Mouse (Mus musculus): ENCODE measurements around the gene Slc35e2. TPM values are rescaled to one million over a fixed set of nuclear protein-coding genes. Genes with fewer than 3 reads are reported as not detected.
A peak's percentile ranks its signal among the peaks of the same experiment; 100 is the strongest.

Gene Slc35e2
- total RNA-seq, 2 experiments from 2014 or later: 8.9 to 20.2 TPM

DNA sequence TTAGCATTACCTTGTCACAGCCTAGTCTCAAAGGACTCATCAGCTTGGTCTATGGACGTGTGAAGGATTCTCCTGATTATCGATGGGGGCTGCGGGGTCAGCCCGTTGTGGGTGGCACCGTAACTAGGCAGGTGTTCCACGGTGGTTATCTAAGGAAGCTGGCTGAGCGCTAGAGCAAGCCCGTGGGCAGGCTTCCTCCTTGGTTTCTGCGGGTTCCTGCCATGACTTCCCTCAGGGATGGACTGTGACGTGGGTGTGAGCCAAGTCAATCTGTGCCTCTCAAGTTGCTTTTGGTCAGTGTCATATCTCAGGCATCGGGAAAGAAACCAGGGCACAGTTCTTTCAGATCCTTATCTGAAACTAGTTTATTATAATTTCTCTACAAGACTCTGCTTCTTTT, 26.3 kb upstream of the Slc35e2 start:
- ATAC-seq (replicated peaks; ENCODE audit: poor library complexity): peak; percentile 82

GRCm38 (mm10) chr4:155575521-155575920, 25.7 kb upstream of the Slc35e2 start:
- ATAC-seq (replicated peaks; ENCODE audit: poor library complexity): no peak

DNA sequence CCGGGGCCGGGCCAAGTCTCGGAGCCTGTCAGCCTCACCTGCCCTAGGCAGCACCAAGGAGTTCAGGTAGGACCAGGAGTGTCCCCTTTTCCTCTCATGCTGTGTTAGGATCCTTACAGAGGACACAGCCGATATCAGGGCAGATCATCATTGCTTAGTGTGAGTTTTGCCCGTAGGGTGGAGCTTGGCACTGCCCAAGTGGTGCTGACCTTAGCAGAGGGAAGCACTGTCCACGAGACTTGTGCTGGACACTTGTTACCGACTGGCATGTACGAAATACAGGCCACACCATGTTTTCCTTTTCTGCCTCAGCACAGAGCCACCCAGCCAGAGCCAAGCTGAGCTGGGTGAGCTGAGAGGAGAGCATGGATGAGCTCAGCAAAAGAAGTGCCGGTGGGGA, 24.1 kb upstream of the Slc35e2 start:
- no peak for ATAC-seq (replicated peaks; ENCODE audit: poor library complexity)

- ATAC-seq (replicated peaks; ENCODE audit: poor library complexity): no peak
Observed at GRCm38 (mm10) chr4:155577741-155578140, 23.5 kb upstream of the Slc35e2 start.

DNA sequence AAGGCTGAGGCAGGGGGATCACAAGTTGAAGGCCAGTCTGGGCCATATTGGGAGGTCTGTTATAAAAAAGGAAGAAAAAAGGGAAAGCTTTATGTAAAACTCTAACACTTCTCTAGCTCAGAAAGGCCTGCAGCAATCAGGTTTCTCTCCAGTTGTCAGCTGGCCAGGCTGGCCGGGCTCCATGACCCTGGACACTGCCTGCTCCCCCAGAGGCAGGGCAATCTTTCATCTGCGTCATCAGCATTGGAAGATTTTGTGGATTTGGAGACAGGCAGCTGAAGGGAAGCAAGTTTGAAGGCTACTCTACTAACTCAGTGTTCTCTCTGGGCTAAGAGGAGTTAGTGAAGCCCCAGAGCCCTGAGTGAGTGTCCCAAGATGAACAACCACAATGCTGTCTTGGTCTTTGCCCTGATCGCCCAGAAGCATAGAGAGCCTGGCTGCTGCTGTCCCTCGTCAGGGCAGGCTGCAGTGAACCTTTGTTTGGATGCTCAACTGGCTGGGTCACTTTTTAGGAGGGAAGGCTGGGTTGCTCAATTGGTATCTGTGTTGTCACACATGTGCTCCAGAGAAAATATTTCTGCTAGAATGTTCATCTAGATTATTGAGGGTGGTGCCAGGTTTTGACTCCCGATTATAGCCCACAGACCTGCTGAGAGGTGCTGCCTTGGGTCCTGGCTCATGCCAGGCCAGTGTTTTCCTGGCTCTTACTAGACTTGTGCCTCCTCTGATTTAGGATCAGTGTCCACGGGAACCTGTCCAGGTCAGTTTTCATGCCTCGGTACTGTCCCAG, 22.7 kb upstream of the Slc35e2 start:
- ATAC-seq (replicated peaks; ENCODE audit: poor library complexity): no peak

- peak; percentile 77 for ATAC-seq (replicated peaks; ENCODE audit: poor library complexity)
Observed at GRCm38 (mm10) chr4:155580420-155580819, 20.8 kb upstream of the Slc35e2 start.

GRCm38 (mm10) chr4:155582279-155582905, 18.8 kb upstream of the Slc35e2 start:
- ATAC-seq (replicated peaks; ENCODE audit: poor library complexity): peak; percentile 81

- no peak for ATAC-seq (replicated peaks; ENCODE audit: poor library complexity)
Observed at GRCm38 (mm10) chr4:155589356-155589755, 11.9 kb upstream of the Slc35e2 start.

DNA sequence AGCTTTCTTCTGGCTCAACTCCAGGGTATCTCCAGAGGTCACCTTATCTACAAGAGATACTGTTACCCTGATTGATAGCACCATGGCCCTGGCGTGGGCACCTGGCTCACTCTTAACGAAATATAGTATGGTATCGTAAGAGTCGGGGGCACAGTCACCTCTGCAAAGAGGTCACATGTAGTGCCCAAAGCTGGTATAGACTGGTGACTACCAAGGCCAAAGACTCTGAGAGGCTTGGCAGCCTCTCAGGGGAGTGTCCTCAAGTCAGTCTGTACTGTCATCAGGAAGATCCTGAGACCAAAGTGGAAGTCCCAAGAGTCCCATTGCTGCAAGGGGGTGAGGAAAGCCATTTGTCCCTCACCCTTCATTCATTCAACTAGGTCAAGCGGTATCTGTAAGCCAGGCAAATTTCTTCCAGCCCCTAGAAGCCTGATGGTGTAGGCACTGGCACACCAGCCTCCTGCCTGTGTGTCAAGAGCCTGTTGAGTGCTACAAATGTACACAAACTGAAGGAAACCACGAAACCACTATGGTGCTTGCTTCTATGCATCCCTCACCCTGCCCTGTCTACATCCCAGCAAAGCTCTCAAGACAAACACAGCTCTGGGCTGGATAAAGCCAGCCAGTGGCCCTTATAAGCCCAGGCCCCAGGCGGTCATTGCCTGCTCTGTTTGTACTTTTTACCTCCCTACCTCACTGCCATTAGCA, 10.1 kb upstream of the Slc35e2 start:
- ATAC-seq (replicated peaks; ENCODE audit: poor library complexity): no peak

DNA sequence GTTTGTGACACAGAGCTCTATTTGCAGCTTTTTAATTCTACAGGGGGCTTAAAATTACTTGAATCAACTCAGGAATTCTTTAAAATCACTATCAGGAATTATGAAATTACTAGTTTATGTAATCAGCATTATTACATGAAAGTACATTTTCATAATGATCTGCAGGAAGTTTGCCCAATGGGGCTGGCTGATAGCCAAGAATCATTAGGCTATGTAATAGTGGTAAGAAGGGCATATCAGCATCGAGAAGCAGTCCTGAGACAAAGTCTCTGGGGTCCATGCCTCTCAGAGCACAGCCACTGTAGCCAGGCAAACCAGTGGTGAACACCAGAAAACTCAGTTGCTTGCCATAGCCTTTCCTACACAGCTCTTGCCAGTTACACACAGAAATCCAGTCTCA, 7.4 kb upstream of the Slc35e2 start:
- no peak for ATAC-seq (replicated peaks; ENCODE audit: poor library complexity)

GRCm38 (mm10) chr4:155595777-155596176, 5.4 kb upstream of the Slc35e2 start:
- no peak for ATAC-seq (replicated peaks; ENCODE audit: poor library complexity)

GRCm38 (mm10) chr4:155596606-155597005, 4.6 kb upstream of the Slc35e2 start:
- ATAC-seq (replicated peaks; ENCODE audit: poor library complexity): peak; percentile 56

DNA sequence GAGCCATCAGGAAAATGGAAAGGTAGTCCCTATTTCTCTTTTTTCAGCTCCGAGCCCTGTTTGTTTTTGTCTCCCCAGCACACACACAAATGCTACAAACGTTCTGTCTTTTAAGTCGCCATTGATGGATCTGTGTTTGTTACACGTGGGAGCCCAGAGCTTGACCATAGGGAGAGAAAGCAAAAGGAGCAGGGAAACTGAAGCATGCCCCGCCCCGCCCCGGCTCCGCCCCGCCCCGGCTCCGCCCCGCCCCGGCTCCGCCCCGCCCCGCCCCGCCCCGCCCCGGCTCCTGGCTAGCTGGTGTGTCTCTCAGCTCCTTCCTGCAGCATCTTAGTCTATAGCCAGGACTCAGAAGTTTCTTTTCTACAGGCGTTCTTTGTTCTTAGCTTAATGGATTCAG, 2.7 kb upstream of the Slc35e2 start:
- ATAC-seq (replicated peaks; ENCODE audit: poor library complexity): no peak

DNA sequence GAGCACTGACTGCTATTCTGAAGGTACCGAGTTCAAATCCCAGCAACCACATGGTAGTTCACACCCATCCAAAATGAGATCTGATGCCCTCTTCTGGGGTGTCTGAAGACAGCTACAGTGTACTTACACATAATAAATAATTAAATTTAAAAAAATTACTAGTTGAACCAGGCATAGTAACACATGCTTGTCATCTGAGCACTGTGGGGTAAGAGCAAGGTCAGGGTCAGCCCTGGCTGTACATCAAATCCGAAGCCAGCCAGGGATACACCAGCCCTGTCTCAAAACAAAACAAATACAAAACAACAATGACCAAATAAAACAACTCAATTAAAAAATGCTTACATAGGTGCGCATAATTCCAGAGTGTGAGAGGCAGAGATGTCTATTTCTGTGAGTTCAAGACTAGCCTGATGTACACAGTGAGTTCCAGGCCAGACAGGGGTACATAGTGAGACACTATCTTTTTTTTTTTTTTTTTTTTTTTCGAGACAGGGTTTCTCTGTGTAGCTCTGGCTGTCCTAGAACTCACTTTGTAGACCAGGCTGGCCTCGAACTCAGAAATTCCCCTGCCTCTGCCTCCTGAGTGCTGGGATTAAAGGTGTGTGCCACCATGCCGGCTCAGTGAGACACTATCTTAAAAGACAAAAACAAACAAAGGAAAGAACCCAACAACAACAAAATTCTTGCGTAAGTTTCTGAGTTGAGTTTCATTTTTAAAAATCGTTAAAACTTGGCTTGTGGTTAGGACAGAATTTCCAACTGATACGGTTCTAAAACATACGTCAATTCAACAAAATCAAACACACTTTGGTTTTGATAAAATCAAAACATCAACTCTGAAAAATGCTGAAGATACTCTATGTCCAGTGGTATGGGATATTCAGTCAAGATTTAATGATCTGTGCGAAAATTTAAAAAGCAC, 1.1 kb upstream of the Slc35e2 start:
- no peak for ATAC-seq (replicated peaks; ENCODE audit: poor library complexity)

GRCm38 (mm10) chr4:155601997-155602456, 811 bp downstream of the Slc35e2 start:
- ATAC-seq (replicated peaks; ENCODE audit: poor library complexity): no peak

DNA sequence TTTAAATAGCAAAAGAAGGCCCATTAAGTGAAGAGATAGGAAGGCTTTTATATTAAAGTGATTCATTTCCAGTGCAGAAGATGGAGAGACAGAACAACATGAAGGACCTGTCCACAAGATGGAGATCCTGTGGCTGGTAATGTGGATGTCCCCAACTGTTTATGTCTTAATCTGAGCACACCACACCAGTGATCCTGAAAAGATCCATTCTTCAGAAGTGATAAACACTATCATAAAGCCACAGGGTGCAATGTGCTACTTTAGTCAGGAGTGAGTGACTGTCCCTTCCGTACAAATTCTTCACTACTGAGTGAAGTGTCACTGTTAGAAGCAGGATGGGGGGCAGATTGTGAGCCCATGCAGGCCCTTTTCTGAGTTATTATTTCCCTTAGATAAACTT, 1.5 kb downstream of the Slc35e2 start:
- ATAC-seq (replicated peaks; ENCODE audit: poor library complexity): peak; percentile 17

GRCm38 (mm10) chr4:155603801-155604200, 2.6 kb downstream of the Slc35e2 start:
- no peak for ATAC-seq (replicated peaks; ENCODE audit: poor library complexity)

GRCm38 (mm10) chr4:155605132-155605531, 3.9 kb downstream of the Slc35e2 start:
- no peak for ATAC-seq (replicated peaks; ENCODE audit: poor library complexity)

DNA sequence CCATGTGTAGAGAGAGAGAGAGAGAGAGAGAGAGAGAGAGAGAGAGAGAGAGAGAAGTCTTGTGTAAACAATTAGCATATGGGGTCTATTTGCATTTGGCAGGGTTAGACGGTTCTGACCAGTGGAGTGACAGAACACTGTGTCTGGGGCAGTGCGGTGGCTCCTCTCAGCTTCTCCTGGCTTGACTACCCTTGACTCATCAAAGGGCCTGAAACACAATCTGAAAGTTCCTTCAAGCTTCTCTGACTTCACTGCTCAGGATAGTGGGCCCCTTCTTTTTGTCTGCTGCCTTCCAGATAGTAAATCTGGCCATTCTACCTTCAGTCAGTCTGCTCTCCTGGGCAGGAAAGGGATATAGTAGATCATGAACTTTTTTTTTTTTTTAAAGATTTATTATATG, 5.6 kb downstream of the Slc35e2 start:
- ATAC-seq (replicated peaks; ENCODE audit: poor library complexity): no peak

GRCm38 (mm10) chr4:155611860-155612259, 10.6 kb downstream of the Slc35e2 start:
- ATAC-seq (replicated peaks; ENCODE audit: poor library complexity): no peak

- no peak for ATAC-seq (replicated peaks; ENCODE audit: poor library complexity)
Observed at GRCm38 (mm10) chr4:155613264-155613663, 12.0 kb downstream of the Slc35e2 start.
